Mouse (Mus musculus): ENCODE results near the gene Pitpna. TPM values are rescaled to one million over a fixed set of nuclear protein-coding genes. Genes with fewer than 3 reads are reported as not detected.

The Pitpna gene
- polyA plus RNA-seq, 1 experiment, result 160 TPM

DNA sequence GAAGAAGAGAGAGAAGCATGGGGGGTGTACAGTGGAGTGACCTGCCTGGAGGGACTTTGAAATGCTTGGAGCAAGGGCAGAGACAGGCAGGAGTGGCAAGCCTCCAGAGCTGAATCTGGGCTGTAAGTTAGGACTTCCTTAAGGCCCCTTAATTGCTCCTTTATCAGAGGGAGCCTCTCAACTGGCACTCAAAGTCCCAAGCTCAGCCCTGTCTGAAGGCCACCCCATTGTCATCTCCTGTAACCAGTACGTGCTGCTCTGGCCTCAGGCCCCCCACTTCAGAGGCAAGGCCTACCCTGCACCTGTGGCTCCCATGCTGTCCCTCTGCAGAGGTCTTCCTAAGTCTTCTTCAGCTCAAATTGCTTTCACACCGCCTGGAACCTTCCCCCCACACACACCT lies 4.4 kb upstream of the Pitpna start:
- no peak overlapping the region for H3K27ac ChIP-seq (ENCODE audit: insufficient read depth, low read length)
- H3K4me3 ChIP-seq (ENCODE audit: insufficient read depth, low read length), result no peak overlapping the region
- no peaks in the 10 kb centered on the region for H3K4me1 ChIP-seq (ENCODE audit: control insufficient read depth, insufficient read depth, low read length)
- TF ChIP-seq CTCF (IDR thresholded peaks at IDR 0.05; ENCODE audit: borderline replicate concordance, insufficient read depth, low read length) (no peak), POLR2A (IDR thresholded peaks at IDR 0.05; ENCODE audit: low read depth, low read length) (no peak)

DNA sequence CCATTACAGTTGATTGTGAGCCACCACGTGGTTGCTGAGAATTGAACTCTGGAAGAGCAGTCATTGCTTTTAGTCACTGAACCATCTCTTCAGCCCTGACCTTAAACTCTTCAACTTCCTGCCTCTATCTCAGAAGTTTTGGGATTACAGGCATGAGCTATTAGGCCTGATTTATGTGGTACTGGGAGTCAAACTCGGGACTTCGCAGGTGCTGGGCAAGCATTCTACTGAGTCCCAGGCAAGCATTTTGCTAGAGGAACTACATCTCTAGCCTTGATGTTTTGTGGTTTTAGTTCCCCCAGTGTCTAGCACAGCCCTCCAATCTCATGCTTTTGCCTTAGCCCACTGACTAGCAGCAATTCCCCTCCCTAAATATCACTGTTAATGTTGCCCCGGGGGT lies 2.8 kb upstream of the Pitpna start:
- TF ChIP-seq CTCF (IDR thresholded peaks at IDR 0.05; ENCODE audit: borderline replicate concordance, insufficient read depth, low read length), result no peak
- TF ChIP-seq POLR2A (IDR thresholded peaks at IDR 0.05; ENCODE audit: low read depth, low read length), result no peak
- H3K4me1 ChIP-seq (ENCODE audit: control insufficient read depth, insufficient read depth, low read length), result no peaks in the 10 kb centered on the region; the same call in 1 of the 2 replicates
- H3K27ac ChIP-seq (ENCODE audit: insufficient read depth, low read length), result no peak overlapping the region
- no peak overlapping the region for H3K4me3 ChIP-seq (ENCODE audit: insufficient read depth, low read length)

DNA sequence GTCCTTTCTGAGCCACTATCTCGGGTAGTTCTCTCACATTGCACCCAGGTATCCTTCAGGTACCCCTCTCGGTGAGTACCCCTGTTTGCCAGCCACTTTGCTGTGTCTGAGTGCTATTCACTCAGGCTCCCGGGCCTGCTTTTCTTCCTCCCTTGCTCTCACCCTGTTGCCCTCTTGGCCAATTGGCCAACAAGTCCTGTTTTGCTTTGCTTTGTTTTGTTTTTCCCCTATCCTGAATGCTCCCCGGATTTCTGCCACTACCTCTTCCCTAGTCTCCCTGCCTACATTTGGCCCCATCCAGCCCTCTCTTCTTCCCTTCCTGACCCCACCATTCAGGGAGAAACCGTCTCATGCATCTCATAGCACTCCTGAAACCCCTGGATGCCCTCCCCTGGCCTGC lies 1.9 kb upstream of the Pitpna start:
- Histone ChIP-seq H3K27ac (ENCODE audit: insufficient read depth, low read length) (no peak overlapping the region), H3K4me1 (ENCODE audit: control insufficient read depth, insufficient read depth, low read length) (no peaks in the 10 kb centered on the region; the same call in 1 of the 2 replicates), H3K4me3 (ENCODE audit: insufficient read depth, low read length) (no peak overlapping the region)
- TF ChIP-seq POLR2A (IDR thresholded peaks at IDR 0.05; ENCODE audit: low read depth, low read length) (no peak), CTCF (IDR thresholded peaks at IDR 0.05; ENCODE audit: borderline replicate concordance, insufficient read depth, low read length) (no peak)

DNA sequence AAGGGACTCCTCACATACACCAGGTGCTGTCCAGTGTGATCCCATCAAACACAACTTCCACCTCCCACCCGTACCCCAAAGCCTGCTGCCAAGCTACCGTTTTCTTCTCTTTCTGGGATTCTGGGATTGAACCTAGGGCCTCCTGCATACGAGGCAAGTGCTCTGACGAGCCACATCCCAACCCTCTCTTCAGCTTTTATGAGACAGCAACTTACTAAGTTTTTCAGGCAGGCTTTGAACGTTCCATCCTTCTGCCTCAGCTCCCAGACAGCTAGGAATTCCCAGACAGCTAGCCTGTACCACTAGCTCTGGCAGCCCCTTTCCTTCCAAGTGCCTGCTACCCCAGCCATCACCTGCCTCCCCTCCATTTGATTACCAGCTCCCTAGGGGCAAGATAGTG lies 934 bp upstream of the Pitpna start:
- Histone ChIP-seq H3K27ac (ENCODE audit: insufficient read depth, low read length) (no peak overlapping the region), H3K4me1 (ENCODE audit: control insufficient read depth, insufficient read depth, low read length) (peaks cover 3% of the 10 kb centered on the region), H3K4me3 (ENCODE audit: insufficient read depth, low read length) (no peak overlapping the region)
- TF ChIP-seq POLR2A (IDR thresholded peaks at IDR 0.05; ENCODE audit: low read depth, low read length) (no peak), CTCF (IDR thresholded peaks at IDR 0.05; ENCODE audit: borderline replicate concordance, insufficient read depth, low read length) (no peak)

DNA sequence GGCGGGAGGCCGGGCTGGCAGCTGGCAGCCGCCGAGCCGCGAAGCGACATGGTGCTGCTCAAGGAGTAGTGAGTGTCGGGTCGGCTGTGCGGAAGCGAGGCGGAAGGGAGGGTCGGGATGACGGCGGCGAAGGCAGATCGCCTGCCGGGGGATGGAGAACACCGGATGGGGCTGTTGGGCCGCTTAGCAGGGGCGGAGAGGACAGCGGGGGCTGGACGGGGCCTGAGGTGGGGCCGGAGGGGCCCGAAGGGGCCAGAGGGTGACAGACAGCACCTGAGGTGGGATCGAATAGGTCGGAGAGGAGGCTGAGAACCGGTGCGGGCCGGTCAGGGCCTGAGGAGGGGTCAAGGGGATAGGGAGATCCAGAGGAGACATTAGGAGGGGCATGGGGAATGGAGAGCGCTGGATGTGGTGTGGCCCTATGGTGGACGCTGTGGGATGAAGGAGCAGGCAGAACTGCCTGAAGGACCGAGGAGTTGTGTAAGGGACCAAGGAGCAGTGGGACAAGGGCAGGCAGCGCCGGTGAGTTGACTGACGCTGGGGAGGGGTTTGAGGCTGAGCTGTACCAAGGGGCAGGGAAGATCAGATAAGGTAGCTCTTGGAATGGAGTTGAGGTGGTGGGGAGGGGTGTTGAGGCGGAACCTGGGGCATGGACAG lies 516 bp downstream of the Pitpna start:
- peak overlapping the region; percentile 88 for H3K4me3 ChIP-seq (ENCODE audit: insufficient read depth, low read length)
- H3K27ac ChIP-seq (ENCODE audit: insufficient read depth, low read length), result peak overlapping the region; percentile 38; the same call in 1 of the 2 replicates
- H3K4me1 ChIP-seq (ENCODE audit: control insufficient read depth, insufficient read depth, low read length), result peaks cover 5% of the 10 kb centered on the region
- TF ChIP-seq POLR2A (IDR thresholded peaks at IDR 0.05; ENCODE audit: low read depth, low read length) (no peak; the same call in 1 of the 2 replicates), CTCF (IDR thresholded peaks at IDR 0.05; ENCODE audit: borderline replicate concordance, insufficient read depth, low read length) (no peak)

DNA sequence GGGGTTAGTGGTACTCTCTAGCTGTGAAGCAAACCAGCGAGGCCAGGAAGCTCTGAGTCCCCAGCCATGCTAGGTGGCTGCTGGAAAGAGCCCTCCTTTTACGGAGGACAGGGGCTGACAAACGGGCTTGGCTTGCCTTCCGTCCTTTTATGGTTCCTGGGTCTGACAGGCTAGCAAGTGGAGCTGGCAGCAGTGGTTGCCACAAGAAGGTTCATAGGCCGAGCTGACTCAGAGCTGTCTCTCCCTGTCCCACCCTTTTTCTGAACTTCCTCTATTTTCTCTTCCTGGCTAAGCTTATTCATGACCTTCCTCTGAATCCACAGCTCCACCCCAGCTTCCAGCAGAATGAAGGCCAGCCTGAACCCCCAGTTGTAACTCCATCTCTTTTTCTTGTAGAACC lies 4.7 kb downstream of the Pitpna start:
- H3K4me3 ChIP-seq (ENCODE audit: insufficient read depth, low read length), result no peak overlapping the region
- peaks cover 5% of the 10 kb centered on the region for H3K4me1 ChIP-seq (ENCODE audit: control insufficient read depth, insufficient read depth, low read length)
- peak overlapping the region; percentile 72; the same call in 1 of the 2 replicates for H3K27ac ChIP-seq (ENCODE audit: insufficient read depth, low read length)
- TF ChIP-seq CTCF (IDR thresholded peaks at IDR 0.05; ENCODE audit: borderline replicate concordance, insufficient read depth, low read length) (no peak), POLR2A (IDR thresholded peaks at IDR 0.05; ENCODE audit: low read depth, low read length) (no peak)

DNA sequence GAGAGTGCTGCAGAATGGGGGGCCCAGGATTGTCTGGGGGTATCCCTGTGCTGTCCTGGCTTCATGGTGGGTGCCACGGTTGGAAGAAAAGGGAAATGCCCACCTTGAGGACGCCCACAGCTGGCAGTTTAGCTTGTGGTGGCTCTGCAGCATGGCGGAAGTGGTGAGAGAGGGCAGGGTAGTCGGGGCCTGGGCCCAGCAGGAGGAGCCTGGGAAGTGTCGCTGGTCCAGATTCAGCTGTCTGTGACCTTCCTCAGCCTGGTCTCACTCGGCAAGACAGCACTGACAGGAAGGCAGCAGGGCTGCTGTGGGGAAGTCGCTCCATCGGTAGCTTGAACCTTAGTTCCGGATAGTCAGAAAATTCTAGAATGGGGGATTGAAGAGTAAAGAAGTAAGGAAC lies 6.5 kb downstream of the Pitpna start:
- Histone ChIP-seq H3K4me3 (ENCODE audit: insufficient read depth, low read length) (no peak overlapping the region), H3K4me1 (ENCODE audit: control insufficient read depth, insufficient read depth, low read length) (peaks cover 5% of the 10 kb centered on the region; the same call in 1 of the 2 replicates), H3K27ac (ENCODE audit: insufficient read depth, low read length) (no peak overlapping the region)
- TF ChIP-seq POLR2A (IDR thresholded peaks at IDR 0.05; ENCODE audit: low read depth, low read length) (no peak), CTCF (IDR thresholded peaks at IDR 0.05; ENCODE audit: borderline replicate concordance, insufficient read depth, low read length) (no peak)

DNA sequence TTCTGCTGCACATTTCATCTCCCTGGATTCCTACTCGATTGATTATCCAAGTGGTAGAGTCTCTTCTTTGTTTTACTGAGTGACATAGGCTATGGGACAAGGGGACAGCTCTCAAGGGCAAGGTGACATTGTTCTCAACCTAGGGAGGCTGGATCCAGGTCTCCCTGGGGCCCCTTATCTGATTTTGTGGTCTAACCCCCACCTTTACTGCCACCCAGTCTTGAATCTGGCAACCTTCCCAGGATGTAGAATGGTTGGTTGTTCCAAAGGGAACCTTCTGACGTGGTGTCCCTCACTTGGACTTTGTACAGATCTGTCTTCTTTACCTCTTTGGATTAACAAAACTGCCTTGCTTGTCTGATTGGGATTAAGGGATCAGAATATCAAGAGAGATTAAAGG lies 7.5 kb downstream of the Pitpna start:
- H3K27ac ChIP-seq (ENCODE audit: insufficient read depth, low read length), result no peak overlapping the region
- H3K4me1 ChIP-seq (ENCODE audit: control insufficient read depth, insufficient read depth, low read length), result peaks cover 5% of the 10 kb centered on the region; the same call in 1 of the 2 replicates
- TF ChIP-seq POLR2A (IDR thresholded peaks at IDR 0.05; ENCODE audit: low read depth, low read length), result no peak
- TF ChIP-seq CTCF (IDR thresholded peaks at IDR 0.05; ENCODE audit: borderline replicate concordance, insufficient read depth, low read length), result no peak
- H3K4me3 ChIP-seq (ENCODE audit: insufficient read depth, low read length), result no peak overlapping the region

DNA sequence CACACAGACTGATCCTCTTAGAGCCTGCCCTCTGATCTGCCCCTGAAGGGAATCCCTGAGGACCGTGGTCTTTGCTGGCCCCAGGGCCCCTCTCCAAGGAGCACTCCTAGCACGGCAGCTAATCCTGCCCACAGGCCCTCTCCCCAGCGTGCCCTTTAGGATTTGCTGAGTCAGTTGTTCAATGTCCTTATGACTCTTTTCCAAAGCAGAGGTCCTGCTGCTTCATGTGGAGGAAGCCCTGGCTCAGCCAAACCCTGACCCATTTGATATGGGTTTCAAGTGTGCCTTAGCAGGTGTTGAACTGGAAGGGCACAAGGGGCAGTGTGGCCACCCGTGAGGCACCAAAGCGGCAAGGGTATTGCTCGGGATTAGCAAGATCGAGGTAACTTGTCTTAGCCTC lies 7.9 kb downstream of the Pitpna start:
- H3K27ac ChIP-seq (ENCODE audit: insufficient read depth, low read length), result no peak overlapping the region
- TF ChIP-seq CTCF (IDR thresholded peaks at IDR 0.05; ENCODE audit: borderline replicate concordance, insufficient read depth, low read length), result no peak
- no peak for TF ChIP-seq POLR2A (IDR thresholded peaks at IDR 0.05; ENCODE audit: low read depth, low read length)
- peaks cover 5% of the 10 kb centered on the region; the same call in 1 of the 2 replicates for H3K4me1 ChIP-seq (ENCODE audit: control insufficient read depth, insufficient read depth, low read length)
- no peak overlapping the region for H3K4me3 ChIP-seq (ENCODE audit: insufficient read depth, low read length)

DNA sequence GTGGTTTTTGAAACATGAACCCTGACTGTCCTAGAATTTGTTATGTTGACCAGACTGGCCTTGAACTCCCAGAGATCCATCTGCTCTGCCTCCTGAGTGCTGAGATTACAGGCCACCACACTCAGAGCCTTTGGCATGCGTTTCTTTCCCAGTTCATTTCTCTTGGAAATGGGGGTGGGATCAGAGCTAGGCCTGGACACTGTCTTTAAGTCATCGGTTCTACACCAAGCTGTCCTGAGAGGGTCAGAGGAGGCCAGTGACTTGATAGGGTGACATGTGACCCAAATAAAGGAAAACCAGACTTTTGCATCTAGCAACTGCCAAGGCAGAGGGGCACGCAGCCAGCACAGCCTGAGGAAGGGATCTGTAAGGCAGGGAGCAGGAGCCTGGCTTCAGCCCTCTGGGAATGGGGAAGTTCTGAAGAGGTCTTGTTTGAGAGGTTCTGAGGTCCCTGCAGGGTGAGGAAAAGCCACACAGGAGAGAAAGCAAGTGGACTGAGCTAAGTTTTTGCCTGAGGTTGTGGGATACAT lies 8.9 kb downstream of the Pitpna start:
- H3K27ac ChIP-seq (ENCODE audit: insufficient read depth, low read length), result no peak overlapping the region
- H3K4me1 ChIP-seq (ENCODE audit: control insufficient read depth, insufficient read depth, low read length), result peaks cover 4% of the 10 kb centered on the region; the same call in 1 of the 2 replicates
- no peak for TF ChIP-seq POLR2A (IDR thresholded peaks at IDR 0.05; ENCODE audit: low read depth, low read length)
- no peak for TF ChIP-seq CTCF (IDR thresholded peaks at IDR 0.05; ENCODE audit: borderline replicate concordance, insufficient read depth, low read length)
- no peak overlapping the region for H3K4me3 ChIP-seq (ENCODE audit: insufficient read depth, low read length)

Measured in embryonic fibroblast, embryonic 13.5 days (primary cell).